Mouse (Mus musculus): Measurements from ENCODE around the gene Pgm2l1.
"Not testable (repeated sequence)": the region's sequence is repeated elsewhere in the genome, so short reads cannot be mapped to it uniquely, and the experiment has no call there.

Gene Pgm2l1

DNA sequence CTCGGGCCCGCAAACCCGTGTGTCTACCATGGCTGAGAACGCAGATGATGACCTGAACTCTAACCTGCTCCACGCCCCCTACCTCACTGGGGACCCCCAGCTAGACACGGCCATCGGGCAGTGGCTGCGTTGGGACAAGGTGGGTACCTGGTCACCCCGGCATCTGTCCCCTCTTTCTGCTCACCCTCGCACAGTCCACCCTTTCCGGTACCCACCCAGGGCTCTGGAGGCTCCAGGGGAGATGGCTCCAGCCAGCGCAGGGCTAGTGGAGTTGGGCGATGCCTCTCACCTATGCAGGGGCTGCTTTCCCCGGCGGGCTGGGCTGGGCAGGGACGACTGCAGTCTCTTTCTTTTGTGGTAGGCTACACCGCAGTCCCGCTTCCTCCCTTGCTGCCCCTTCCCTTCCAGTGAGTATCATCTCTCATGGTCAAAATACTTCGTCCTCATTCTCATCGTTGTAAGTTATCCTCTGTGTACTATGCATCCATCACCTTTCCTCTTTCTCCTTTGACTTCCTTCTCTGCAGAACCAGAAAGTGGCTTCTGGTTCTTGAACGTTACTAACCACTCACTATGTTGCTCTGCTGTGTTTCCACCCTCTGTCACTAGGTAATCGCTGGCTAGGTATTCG lies 817 bp downstream of the Pgm2l1 start:
- DNase-seq (ENCODE audit: low read depth in 1 of 2, low spot score in 2 of 2) = no peak

- DNase-seq (ENCODE audit: low read depth in 1 of 2, low spot score in 2 of 2) = no peak
These were observed 1.8 kb downstream of the Pgm2l1 start for GRCm38 (mm10) chr7:100228957-100229356.

GRCm38 (mm10) chr7:100230646-100231045 lies 3.5 kb downstream of the Pgm2l1 start:
- DNase-seq (ENCODE audit: low read depth in 1 of 2, low spot score in 2 of 2) = no peak

DNA sequence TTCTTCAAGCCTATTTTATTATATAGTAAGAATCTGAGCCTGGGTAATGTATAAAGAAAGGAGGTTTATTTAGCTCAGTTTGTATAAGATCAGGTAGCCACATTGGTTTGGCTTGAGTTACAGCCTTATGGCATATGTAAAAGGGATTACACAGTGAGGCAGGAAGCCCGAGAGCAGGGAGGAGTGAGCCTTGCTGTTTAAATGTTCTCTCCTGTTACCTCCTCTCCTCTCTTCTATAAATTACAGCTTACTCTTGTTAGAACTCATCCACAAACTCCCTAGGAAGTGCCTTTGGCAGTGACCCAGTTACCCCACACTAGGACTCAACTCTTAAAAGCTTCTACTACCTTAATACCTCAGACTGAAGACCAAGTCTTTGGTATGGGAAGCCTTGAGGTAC lies 4.5 kb downstream of the Pgm2l1 start:
- DNase-seq (ENCODE audit: low read depth in 1 of 2, low spot score in 2 of 2) = no peak

GRCm38 (mm10) chr7:100233681-100234080 lies 6.5 kb downstream of the Pgm2l1 start:
- no peak for DNase-seq (ENCODE audit: low read depth in 1 of 2, low spot score in 2 of 2)

- DNase-seq (ENCODE audit: low read depth in 1 of 2, low spot score in 2 of 2) = no peak
These were observed 7.2 kb downstream of the Pgm2l1 start for GRCm38 (mm10) chr7:100234264-100234885.

DNA sequence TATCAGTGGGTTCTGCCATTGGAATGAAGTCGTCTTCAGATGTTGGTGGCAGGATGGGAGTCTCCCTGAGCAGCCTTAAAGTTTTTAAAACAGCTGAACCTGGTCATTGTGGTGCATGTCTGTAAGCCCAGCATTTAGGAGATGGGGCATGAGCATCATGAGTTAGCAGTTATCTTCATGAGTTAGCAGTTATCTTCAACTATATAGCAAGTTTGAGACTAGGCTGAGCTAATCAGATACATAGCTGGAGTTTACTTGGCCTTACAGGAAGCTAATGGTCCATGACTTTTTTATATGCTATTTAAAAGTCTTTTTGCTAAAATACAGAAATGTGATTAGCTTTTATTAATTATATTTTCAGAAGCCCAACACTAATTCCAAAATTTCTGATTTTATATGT lies 11.1 kb downstream of the Pgm2l1 start:
- no peak for DNase-seq (ENCODE audit: low read depth in 1 of 2, low spot score in 2 of 2)

DNA sequence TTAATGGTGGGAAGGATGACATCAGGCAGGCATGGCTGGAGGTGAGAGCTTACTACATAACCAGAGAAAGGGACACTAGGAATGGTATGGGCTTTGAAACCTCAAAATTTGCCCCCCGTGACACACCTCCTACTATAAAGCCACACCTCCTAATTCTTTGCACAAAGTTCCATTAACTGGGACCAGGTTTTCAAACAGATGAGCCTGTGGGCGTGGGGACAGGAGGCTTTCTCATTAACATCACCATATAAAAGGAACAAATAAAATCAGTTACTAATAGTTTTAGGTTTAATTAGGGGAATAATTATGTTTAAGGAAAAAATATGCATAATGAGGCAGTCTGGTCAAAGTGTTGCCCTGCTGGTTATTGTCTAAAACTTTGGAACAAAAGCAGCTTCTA lies 13.4 kb downstream of the Pgm2l1 start:
- DNase-seq (ENCODE audit: low read depth in 1 of 2, low spot score in 2 of 2) = no peak

DNA sequence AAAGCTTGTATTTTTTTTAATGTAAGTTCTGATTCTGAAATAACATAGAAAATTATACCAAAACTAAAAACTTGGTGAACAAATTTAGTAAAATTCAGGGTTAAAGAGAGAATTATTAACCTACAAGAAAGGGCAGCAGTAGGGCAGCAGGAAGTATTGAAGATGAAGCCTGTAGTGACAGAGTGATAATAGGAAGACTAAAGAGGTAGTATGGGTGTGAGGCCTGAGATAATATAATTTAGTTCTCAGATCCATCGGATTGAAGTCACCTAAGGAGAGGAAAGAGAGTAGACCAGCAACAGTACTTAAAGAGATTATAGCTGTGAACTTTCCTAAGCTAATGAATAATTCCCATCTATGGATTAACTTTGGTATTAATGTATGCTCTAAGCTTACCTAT lies 15.8 kb downstream of the Pgm2l1 start:
- no peak for DNase-seq (ENCODE audit: low read depth in 1 of 2, low spot score in 2 of 2)

DNA sequence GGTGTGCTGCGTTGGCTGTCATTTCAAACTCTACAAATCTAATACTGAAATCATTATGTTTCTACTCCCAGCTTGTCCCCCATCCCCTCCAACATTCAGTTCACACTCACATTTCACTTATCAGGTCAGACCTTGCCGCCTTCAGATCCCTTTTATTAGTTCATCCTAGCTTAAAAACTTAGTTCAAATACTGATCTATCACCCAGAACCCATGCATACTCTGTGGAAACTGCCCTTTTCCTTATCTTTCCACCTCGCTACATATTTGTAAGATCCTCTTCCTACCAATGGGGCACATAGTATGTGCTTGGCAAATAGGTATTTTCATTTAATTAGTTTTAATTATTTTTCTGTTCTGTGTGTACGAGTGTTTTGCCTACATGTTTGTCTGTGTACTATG lies 17.0 kb downstream of the Pgm2l1 start:
- DNase-seq (ENCODE audit: low read depth in 1 of 2, low spot score in 2 of 2) = no peak

GRCm38 (mm10) chr7:100245176-100245575 lies 18.0 kb downstream of the Pgm2l1 start:
- DNase-seq (ENCODE audit: low read depth in 1 of 2, low spot score in 2 of 2) = no peak

GRCm38 (mm10) chr7:100250667-100251066 lies 23.5 kb downstream of the Pgm2l1 start:
- DNase-seq (ENCODE audit: low read depth in 1 of 2, low spot score in 2 of 2) = no peak

DNA sequence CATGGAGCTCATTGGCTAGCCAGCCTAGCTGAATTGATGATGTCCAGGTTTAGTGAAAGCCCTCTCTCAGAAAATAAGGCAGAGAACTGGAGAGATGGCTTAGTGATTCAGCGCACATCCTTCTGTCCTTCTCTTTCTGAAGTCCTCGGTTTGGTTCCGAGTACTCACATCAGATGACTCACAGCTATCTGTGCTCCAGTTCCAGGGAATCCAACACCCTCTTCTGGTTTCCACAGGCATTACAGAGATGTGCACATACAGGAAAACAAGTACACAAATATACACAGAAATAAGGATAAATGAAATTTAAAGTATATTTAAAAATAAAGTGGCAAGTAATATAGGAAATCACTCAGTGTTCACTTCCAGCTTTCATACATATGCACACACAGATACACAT lies 35.2 kb downstream of the Pgm2l1 start:
- no peak for DNase-seq (ENCODE audit: low read depth in 1 of 2, low spot score in 2 of 2)

- not testable (repeated sequence) for DNase-seq (ENCODE audit: low read depth in 1 of 2, low spot score in 2 of 2)
These were observed 37.7 kb downstream of the Pgm2l1 start for GRCm38 (mm10) chr7:100264934-100265333.

DNA sequence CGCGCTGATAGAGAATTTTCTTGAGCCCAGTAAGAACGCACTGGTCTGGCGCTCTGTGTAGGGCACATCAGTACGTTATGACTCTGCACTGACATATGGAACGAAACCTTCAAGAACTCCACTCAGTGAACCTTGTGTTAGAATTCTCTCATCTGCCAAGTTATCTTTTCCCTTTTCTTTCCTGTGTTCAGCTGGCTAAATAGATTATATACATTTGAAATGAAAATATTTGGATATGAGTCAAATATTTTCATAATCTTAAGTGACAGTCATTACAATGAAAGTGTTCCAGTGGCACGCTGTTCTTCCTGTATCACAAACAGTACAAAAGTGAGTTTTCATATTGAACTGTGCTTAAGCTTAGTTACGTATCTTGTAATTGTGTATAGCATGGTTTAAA lies 45.2 kb downstream of the Pgm2l1 start:
- no peak for DNase-seq (ENCODE audit: low read depth in 1 of 2, low spot score in 2 of 2)

DNA sequence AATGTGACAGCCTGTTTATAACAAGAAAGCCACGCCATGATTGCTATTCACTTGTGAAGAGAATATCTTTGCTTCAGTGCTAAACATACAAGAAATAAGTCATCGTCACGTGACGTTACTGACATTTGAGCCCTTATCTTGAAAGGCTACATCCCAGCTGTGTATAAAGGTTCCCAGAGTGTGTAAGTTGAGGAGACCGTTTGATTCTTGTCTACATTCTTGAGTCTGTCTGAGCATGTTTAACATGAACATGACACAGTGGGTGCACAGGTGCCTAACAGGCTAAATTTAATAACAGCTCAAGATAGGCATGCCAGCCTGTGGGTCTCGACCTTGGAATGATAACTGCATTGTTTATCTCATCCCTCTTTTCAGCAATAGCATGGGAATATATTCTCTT lies 47.3 kb downstream of the Pgm2l1 start:
- DNase-seq (ENCODE audit: low read depth in 1 of 2, low spot score in 2 of 2) = no peak

DNA sequence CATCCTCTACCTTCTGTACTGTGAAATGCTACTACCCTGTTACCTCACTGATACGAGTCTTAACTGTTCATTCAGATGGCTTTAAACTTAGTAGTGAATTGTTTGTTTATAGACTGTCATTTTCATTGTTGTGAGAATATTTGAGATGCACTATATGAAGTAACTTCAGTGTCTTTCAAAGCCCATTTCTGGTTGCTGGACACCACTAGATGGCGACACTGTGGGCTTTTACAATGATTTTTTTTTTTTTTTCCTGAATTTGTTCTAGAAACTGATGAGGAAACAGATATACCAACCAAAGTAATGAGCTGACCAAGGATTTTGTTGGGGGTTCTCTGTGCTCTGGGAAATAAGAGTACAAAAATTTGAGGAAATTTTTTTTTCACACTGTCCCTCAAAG lies 49.2 kb downstream of the Pgm2l1 start:
- DNase-seq (ENCODE audit: low read depth in 1 of 2, low spot score in 2 of 2) = no peak

DNA sequence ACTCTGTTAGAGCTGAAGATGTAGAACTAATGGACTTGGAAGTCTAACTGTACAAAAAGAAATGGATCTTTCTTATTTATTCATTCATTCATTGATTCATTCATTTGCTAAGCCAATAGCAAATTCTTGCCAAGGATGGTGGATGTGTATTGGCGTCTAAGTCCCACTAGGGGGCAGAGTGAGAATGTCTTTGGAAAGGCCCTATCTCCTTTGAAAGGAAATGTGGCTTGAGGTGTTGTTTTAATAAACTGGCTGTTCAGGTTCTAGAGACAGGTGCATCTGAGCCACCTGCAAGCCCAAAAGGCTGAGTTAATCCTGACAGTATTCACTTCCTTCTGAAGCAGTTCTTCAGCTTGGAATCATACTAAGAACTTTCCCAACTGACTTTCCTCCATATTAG lies 52.6 kb downstream of the Pgm2l1 start:
- no peak for DNase-seq (ENCODE audit: low read depth in 1 of 2, low spot score in 2 of 2)

DNA sequence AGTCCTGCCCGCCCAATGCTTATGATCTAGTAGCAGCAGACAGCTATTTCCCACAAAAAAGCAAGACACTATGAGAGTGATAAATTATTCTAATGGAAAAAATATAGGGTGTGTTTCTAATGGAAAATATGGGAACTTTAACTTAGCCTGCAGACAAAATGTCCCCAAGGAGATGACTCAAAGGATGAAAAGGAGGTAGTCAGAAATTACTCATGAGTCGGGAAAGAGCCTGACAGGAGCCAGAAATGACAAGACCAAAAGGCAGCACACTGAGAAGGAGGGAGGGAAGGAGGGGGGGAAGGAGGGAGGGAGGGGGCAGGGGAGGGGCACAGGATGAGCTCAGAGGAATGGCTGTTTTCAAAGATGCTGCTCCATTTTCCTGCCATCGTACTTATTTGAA lies 54.4 kb downstream of the Pgm2l1 start:
- DNase-seq (ENCODE audit: low read depth in 1 of 2, low spot score in 2 of 2) = no peak

DNA sequence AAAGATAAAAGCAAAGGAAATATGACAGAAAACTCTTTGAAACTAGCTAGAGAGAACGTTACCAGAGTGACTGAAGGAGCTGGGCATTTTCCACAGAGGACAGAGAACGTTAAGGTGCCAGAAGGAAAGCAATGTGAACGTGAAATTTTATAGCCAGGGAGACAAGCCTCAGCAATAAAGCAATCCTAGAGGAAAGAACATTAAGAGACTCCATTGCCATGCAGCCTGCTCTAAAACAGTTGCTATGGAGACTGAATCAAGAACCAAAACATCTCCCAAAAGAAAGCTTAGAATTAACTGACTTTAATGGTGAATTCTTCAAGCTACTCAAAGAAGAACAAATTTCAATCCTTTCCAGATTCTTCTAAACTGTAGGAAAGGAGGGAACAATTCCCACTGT lies 56.1 kb downstream of the Pgm2l1 start:
- no peak for DNase-seq (ENCODE audit: low read depth in 1 of 2, low spot score in 2 of 2)

DNA sequence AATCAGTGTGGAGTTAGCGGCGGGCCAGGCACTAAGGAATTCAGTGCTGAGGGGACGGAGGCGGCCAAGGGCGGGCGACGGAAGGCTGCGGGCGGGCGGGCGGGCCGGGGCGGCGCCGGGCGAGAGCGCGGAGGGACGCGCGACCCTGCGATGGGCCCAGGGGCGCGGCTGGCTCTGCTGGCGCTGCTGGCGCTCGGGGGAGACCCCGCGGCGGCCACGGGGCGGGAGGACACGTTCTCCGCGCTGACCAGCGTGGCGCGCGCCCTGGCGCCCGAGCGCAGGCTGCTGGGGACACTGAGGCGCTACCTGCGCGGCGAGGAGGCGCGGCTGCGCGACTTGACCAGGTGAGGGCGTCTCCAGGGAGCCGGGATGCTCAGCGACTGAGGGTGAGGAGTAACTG lies 58.2 kb downstream of the Pgm2l1 start, which contains the start of gene P4ha3:
Gene P4ha3, plus strand, starts transcription at position 138 of the 400 bp plus-strand sequence.
- DNase-seq (ENCODE audit: low read depth in 1 of 2, low spot score in 2 of 2) = no peak

DNA sequence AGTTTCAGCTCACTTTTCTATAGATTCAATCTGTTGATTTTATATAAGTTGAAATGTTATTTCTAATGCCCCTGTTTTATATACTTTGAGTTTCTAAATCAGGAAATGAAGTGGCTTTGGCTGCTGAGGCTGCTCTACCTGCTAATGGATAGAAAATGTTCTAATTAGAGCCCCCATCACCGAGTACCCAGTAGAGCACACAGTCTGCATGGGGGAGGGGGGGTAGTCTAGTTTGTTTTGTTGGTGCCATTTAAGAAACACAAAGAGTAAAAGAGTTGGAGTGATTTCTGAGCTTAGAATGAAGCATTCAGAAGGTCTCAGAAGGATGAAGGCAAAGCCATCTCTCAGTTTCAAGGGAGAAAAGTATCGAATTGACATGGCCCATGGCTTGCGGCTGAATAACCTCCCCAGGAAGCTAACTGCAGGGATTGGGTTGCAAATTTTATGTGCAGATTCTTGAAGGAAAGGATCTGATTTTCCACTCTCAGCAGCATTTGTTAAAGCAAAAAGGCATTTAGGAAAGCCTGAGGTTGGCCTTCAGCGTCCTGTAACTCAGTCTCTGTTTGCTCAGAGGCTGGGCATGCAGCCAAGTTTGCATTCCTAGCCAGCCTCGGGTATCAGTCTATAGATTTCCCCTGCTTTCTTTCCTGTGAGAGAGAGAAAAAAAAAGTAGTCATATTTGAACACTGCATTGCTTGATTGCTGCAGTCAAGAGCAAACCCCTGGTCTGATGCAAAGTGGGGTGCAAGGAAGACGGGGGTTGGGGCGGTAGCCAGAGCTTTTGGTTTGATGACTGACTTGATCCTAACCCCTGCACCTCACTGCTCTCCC lies 60.8 kb downstream of the Pgm2l1 start:
- DNase-seq (ENCODE audit: low read depth in 1 of 2, low spot score in 2 of 2) = no peak

All from monocyte, adult 2 months (primary cell).